Mouse (Mus musculus) kidney, adult 8-10 months (tissue): ENCODE data around the gene Smpdl3b.
"Not testable (repeated sequence)": the region's sequence is repeated elsewhere in the genome, so short reads cannot be mapped to it uniquely, and the experiment has no call there.

Source experiments
- DNase-seq, 2 experiments: peaks; one replicate each; pipeline ENCODE4 v3.0.0; 2022

The Smpdl3b gene

DNA sequence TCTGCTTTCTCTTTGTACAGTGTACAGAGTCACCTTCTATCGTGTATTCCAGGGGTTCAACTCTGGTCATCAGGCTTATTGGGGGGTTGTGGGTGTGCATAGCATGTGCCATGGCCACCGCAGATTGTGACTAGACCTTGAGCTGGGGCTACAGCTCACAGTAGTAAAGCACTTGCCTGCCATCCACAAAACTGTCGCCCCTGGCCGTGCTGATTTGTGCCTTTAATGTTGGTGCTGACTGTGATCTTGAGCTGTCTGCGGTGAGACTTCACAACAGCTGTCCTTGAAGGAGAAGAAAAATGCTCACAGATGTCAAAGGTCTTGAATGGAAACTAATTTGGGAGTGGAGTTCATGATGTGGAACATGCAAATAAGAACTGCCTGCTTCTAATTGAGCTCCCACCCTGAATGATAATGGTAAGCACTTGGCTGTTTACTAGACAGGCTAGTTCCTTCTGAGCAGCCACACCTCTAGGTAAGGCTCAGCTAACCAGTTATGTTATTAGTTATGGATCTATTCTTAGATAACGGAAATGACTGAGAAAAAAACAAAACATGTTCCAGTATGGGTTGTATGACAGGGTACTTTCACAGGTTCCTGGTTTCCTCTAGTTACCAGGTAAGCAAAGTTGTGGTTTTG is 21.6 kb upstream of the Smpdl3b start:
- DNase-seq = no peak

DNA sequence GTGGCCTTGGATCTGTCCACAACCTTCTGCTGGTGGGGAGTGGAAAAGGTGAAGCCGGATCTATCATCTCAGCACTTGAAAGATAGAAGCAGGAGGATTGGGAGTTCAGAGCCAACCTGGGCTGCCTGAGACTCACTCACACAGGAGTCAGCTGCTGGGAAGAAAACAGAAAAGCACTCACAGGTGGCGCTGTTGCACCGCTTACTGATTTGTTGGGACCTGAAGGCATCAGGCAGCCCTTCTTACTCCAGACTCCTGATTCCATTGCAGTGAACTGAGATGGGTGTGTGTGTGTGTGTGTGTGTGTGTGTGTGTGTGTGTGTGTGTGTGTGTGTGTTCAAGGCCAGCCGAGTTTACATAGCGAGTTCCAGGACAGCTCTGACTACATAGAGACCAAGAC is 19.7 kb upstream of the Smpdl3b start:
- peak in 1 of 2 experiments; percentile 77 for DNase-seq

DNA sequence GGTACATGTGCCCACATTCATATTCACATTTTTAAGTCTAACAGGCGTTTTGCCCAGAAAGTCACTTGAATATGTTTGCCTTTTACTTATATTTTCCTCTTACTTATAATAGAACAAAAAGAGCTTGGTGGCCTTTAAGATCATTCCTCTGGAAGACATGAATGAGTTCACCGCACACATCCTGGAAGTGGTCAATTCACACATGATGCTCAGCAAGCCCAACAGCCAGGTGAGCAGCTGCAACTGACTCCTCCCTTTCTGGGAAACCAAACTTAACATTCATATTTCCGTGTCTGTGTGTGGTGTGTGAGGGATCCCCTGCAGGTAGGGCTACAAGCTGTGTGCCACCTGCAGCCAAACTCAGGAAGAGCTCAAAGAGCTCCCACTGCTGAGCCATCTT is 17.9 kb upstream of the Smpdl3b start:
- DNase-seq = no peak

DNA sequence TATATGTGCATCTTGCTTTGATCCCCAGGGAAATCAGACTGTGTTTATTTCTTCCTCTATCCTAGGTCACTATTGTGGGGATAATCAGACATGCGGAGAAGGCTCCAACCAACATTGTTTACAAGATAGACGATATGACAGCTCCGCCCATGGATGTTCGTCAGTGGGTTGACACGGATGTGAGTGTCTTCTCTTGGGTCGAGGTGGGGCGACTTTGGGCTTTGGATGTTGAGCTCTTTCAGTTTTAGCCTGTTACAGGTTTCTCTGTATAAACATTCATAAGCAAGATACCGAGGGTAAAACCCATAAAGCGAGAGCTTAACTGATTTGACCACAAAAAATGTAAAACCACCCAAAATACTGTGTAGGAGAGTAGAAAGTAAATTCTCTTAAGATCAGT is 14.7 kb upstream of the Smpdl3b start:
- DNase-seq = no peak

DNA sequence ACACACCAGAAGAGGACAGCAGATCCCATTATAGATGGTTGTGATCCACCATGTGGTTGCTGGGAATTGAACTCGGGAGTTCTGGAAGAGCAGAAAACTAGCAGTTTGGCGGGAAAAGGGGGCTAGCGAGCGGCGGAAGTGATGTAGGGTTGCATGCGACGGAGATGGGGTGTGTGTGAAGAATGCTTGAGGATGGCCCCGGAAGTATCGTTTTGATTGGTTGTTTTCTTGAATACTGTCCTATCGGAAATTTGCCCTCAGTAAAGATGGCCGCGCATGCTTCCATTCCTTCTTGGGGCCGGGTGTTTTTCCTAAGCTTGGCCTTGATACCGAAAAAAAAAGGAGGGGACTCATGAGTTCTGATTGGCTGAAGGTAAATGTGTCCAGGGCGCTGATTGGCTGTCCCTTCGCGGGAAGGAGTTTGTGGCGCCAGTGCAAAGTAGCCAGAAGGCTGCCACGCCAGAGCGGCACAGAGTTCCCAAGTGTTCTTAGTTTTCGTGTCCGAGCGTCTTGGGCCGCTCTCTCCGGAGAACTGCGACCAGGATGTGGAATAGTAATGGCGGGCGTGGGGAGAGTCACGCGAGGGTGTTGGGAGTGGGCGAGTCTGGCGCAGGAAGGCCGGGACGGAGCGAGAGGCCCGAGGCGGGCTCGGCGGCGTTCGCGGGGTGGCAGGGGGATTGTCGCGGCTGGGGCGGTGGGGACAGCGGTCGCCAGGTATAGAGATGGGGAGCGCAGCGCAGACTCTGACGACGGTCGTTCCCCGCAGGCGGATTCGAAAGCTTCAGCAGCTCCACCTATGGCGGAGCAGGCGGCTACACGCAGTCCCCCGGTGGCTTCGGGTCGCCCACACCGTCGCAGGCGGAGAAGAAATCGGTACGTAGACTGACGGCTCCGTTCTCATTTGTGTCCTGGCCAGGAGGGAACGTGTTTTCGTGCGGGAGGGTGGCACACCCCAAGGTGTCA is 11.1 kb upstream of the Smpdl3b start, which contains the start of gene Rpa2:
Gene Rpa2, plus strand, starts transcription at position 419 of the 963 bp plus-strand sequence.
- DNase-seq = peak; percentile 99 to 100

DNA sequence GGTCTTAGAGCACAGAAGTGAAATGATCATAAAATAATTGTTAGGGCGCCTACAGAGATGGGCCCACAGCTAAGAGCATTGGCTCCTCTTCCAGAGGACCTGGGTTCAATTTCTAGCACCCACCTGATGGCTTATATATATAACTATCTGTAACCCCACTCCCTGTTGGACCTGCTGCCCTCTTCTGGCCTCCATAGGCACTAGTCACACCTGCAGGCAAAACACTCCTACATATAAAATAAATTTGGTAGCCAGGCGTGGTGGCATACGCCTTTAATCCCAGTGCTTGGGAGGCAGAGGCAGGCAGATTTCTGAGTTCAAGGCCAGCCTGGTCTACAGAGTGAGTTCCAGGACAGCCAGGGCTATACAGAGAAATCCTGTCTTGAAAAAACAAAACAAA is 6.1 kb upstream of the Smpdl3b start:
- not testable (repeated sequence) for DNase-seq

DNA sequence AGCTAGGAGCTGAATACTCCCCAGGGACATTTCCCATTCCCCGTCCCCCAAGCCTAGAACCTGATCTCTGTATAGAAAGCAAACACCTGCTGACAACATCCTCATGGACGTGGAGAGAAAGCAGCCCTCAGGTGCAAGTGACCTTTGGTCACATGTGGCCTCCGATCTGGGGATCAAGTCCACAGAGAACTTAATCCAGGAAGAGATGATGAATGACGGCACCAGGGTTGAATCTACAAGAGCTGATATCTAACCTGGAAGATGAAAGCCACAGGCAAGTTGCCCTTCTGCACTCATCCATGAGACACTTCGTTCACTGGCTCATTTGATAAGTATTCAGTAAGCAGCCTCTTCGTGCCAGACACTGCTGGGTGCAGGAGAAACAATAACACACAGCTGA is 5.5 kb upstream of the Smpdl3b start:
- DNase-seq = peak in 1 of 2 experiments; percentile 18

DNA sequence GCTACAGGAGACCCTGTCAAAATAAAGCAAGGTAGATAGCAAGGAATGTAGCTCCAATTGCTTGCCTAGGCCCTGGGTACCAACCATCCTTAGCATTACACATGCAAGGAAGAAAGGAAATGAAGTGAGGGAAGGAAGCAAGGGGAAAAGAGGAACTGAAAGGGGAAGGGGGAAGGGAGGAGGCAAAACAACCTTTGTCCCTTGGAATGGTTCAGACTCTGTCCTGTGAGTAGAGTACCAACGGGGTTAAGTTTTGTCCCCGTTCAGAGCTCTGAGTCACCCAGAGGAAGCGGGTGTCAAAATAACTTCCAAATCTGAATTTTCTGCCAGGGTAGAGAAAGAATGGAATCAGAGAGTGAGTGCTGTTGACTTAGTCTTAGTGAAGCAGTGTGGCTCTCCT is 3.2 kb upstream of the Smpdl3b start:
- peak in 1 of 2 experiments; percentile 25 for DNase-seq

DNA sequence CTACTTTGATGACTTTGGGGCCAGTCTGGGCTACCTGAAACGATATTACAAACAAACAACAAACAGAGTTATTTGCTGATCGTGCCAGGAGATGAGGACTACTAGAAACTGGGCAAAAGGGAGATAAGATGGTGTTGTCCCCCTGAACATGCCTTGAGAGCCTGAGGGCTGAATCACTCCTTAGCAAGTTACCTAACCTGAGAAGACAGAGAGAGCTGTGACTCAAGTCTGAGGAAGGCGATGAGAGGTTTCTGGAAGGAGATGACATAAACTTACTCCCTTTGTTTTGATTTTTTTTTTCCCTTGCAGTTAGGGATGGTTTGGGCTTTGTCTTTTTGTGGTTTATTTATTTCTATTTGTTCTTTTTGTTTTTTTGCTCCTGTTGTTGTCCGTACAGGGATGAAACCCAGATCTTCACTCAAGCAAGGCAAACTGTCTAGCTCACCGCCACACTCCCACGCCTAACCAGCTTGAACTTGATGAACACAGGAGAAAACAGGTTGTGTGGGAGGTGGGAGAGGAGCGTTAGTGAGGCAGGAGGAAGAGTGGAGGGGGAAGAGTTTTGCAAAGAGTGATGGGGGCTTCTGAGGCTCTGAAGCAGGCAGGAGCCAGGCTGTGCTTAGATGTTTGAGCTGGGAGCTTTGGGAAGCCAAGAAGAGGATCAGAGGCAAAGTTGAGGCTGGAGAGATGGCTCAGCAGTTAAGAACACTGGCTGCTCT is 740 bp upstream of the Smpdl3b start:
- no peak for DNase-seq

DNA sequence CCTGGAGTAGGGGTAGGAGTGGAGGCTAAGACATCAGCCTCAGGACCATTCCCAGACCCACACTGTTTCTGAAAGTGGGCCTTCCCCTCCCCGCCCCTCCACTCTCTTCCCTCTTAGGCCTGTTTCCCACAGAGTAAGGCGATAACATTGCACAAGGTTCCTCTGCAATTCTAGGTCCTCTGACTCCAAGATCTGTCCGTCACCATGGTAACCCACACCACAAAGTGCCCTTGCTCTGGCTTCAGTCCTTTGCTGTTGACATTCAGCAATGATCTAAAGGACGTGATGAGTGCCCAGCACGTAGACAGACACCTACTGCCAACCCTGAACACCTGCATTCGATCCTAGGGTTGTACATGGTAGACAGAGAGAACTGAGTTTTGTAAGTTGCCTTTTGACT is 4.1 kb downstream of the Smpdl3b start:
- DNase-seq = no peak

DNA sequence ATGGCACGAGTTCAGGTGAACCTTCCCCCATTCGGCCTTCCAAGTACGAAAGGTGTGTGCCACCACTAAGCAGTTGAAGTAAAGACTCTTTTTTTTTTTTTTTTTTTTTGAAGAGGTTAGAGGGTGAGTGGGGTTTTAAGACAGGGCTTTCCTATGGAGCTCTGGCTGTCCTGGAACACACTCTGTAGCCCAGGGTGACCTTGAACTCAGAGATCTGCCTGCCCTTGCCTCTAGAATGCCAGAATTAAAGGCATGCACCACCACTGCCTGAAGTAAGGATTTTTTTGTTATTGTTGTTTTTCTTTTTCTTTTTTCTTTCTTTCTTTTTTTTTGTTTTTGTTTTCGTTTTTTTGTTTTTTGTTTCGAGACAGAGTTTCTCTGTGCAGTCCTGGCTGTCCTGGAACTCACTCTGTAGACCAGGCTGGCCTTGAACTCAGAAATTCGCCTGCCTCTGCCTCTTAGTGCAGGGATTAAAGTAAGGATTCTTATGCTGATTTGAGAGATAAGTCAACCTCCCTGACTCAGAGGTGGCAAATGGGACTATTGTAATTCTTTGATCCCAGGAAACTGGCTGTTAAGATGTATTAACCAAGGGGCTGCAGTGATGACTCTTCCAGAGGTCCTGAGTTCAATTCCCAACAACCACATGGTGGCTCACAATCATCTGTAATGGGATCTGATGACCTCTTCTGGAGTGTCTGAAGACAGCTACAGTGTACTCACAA is 7.6 kb downstream of the Smpdl3b start:
- no peak for DNase-seq

DNA sequence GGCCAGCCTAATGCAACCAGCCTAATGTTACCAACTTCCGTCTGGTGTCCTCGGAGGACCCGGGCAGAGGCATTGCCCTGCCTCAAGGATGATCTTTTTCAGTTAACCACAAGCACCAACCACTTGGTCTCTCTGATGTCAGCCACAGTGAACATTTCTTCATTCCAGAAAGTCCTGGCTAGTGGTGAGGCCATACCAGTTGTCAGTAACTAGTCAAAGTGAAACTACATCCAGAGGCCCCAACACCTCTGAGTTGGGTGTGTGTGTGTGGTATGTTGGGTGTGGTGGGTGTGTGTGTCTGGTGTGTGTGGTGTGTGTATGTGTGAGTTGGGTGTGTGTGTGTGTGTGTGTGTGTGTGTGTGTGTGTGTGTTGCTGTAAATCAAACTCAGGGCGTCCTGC is 8.3 kb downstream of the Smpdl3b start:
- DNase-seq = no peak

DNA sequence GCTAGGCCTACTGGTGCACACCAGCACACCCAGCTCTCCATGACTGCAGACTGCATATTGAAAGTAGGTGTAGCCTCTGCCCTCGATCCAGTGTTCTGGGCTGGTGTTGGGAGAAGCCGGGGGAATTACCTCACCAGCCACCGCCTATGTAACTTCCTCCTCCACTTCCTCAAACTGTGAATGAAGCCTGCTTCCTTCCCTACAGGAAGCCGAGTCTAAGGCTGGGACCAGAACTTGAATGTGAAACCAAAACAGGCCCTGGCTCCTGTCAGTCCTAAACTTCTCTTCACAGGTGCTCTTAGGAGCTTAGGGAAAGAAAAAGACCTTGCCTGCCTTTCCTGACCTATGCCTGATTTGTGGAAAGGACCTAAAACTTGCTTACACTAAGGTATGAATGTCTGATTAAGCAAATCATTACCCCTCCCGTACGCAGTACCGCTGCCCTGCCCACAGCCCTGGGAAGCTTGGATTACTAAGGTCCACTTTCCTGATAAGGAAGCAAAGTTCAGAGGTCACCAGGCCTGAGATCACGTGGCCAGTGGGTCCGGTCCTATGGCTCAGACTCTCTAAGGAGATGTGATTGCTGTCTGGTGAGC is 9.3 kb downstream of the Smpdl3b start:
- DNase-seq = peak; percentile 49 to 55

DNA sequence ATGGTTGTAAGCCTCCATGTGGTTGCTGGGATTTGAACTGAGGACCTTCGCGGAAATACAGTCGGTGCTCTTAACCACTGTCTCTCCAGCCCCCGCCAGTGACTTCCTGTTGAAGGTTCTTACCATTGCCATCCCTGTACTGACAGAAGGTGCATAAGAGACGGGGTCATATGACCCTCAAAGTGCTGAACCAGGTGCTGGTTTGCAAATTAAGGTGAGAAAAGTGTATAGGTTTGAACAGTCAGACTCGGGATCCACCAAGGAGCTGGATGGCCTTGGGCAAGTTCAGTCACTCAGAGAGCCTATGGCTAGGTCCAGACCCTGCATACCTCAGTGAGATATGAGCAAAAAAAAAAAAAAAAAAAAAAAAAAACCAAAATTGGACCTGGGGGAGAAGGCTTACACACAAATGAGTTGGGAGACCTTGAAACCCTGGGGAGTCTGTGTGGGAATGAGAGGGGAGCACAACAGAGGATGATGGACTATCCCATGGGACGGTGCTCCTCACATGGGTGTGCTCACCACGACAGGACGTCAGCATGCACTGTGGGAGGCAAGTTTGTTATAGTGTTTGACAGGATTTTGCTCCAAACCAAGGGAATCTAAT is 10.0 kb downstream of the Smpdl3b start:
- DNase-seq = no peak

DNA sequence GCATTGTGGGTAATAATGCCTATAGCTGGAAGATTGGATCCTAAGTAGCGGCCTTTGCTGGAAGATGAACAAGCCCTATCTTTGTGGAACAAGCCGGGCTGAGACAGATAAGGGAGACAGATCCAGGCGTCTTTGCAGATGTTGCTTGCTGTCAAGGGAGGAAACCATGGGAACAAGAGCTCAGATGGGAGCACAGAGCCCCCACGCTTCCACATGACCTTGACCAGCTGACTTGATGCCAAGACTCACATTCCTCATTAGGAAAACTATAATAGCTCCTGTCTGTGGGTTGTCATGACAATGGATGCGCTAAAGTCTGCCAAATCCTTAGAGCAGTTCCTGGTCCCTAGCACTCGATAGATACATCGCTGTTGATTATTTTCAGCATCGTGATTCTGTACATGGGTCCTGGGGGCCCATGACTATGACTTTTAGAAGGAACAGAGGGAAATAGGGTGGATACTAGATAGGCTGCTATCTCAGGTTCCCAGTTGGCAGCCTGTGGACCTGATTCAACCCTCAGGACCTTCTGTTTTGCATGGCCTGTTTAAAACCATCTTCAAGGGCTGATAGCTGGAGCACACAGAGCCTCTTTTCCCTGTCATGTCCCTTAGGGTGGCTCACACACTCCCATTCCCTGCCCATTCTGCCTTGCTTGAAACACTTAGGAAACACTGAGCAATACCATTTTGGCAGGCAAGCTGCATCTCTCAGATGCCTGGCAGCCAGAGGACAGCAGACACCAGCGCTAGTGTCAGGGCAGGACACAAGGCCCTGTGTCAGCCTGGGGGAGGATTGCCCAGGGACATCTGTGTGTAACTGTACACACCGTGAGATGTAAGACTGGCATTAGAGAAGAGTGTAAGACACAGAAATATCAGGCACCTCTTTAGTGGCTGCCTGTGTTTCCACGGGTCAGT is 12.8 kb downstream of the Smpdl3b start:
- DNase-seq = no peak

DNA sequence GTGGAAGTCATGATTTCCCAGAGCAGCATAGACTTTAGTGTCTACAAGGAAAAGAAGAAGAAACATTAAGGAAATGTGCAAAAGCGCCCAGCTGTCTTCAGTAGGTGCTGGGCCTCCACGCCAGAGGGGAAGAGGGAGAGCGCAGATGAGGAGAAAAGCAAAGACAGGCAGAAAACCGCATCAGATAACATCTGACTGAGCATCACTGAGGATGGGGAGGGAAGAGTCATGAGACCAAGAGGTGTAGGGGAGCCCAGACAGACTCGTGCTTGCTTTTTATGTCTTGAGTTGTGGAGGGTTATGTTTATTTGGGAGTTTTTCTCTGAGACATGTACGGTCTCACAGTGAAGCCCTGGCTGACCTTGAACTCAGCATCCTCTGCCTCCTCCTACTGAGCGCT is 15.6 kb downstream of the Smpdl3b start:
- no peak for DNase-seq

DNA sequence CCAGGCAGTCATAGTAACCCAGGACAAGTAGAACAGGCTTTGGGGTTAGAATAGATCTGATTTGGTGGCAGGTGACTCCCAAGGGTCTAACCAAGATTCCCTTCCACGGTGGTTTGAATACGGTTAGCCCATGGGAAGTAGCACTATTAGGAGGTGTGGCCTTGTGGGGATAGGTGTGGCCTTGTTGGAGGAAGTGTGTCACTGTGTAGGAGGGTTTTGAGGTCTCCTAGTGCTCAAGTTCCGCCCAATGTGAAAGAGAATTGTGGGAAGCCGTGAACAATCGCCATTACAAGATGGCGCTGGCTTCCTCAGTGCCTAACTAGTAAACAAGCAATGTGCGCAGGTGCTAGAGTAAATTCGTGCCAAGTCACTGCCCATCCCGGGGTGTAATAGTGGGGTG is 19.9 kb downstream of the Smpdl3b start:
- not testable (repeated sequence) for DNase-seq

DNA sequence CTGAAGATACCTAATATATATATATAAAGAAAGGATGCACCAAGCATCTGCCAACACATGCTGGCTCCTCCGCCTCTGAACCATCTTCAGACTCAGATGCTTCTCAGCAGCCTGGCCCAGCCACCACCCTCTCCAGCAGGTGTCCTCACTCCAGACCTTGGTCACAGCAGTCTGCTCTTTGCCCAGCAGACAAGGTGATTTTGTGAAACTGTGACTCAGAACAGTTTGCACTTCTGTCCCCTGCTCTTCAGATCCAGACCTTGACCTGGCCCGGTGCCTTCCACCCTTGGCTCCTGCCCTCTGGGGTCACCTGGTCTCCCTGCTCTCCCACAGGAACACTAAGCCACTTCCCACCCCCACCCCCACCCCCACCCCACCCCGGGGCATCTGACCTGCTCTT is 21.2 kb downstream of the Smpdl3b start:
- DNase-seq = peak; percentile 17 to 33

DNA sequence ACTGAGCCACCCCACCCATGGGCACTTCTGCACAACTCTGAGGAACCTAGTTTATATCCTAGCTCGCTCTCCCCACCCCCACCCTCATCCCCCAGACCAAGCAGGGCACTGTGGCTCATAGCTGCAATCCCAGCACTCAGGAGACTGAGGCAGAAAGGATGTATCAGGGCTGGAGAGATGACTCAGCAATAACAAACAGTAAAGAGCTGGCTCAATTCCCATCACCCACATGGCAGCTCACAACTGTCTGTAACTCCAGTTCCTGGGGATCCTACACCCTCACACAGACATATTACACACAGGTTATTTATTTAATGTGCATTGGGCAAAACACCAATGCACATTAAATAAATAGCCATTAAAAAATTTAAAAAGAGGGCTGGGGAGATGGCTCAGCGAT is 21.7 kb downstream of the Smpdl3b start:
- DNase-seq = no peak

DNA sequence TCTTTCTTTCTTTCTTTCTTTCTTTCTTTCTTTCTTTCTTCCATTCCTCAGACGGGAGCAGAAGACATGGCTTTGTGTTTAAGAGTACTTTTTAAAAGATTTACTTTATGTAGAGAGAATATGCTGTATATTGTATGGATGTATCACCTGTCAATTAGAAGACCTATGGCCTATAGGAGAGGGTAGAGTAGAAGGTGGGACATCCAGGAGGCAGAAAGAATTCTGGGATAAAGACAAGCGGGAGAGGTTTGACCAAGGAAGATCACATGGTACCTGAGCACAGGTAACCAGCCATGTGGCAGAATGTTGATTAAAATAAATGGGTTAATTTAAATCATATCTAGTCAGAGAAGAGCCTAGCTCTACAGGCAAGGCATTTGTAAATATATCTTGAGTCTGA is 22.3 kb downstream of the Smpdl3b start:
- no peak for DNase-seq
